Mouse (Mus musculus) forebrain, embryonic 15.5 days (tissue): Measurements from ENCODE around the gene Zdhhc13. TPM values are rescaled to one million over a fixed set of nuclear protein-coding genes. Genes with fewer than 3 reads are reported as not detected.

Experiments used
- ATAC-seq: fragments of 200-750 bp; cut with Nextera tagmentation; replicated peaks from 2 replicates; pipeline ENCODE4 v1.8.0; 2017; ENCODE audit warnings: mild to moderate bottlenecking, moderate TSS enrichment, moderate library complexity
- H3K27ac ChIP-seq: fragments of 300-500 bp; sonication (generic); replicated peaks from 2 replicates; pipeline ENCODE4 v1.5.1; 2015; ENCODE audit warnings: mild to moderate bottlenecking, inconsistent platforms
- H3K27me3 ChIP-seq: fragments of 300-500 bp; sonication (generic); 2 replicates; pipeline ENCODE4 v1.6.1; 2015; ENCODE audit warnings: inconsistent platforms
- H3K36me3 ChIP-seq: fragments of 300-500 bp; sonication (generic); 2 replicates; pipeline ENCODE4 v1.6.1; 2015; ENCODE audit warnings: mild to moderate bottlenecking, inconsistent platforms
- H3K4me1 ChIP-seq: fragments of 300-500 bp; sonication (generic); 2 replicates; pipeline ENCODE4 v1.6.1; 2015; ENCODE audit warnings: inconsistent platforms
- H3K4me2 ChIP-seq: fragments of 300-500 bp; sonication (generic); replicated peaks from 2 replicates; pipeline ENCODE4 v1.6.1; 2015; ENCODE audit warnings: mild to moderate bottlenecking, inconsistent platforms
- H3K4me3 ChIP-seq: fragments of 300-500 bp; sonication (generic); 2 replicates; pipeline ENCODE4 v1.5.1; 2015; ENCODE audit warnings: mild to moderate bottlenecking, inconsistent platforms
- H3K9ac ChIP-seq: fragments of 300-500 bp; sonication (generic); replicated peaks from 2 replicates; pipeline ENCODE4 v1.6.1; 2015; ENCODE audit warnings: mild to moderate bottlenecking, inconsistent platforms
- H3K9me3 ChIP-seq: fragments of 300-500 bp; sonication (generic); 2 replicates; pipeline ENCODE4 v1.6.1; 2016; ENCODE audit warnings: inconsistent platforms
- WGBS: fragments of 180-500 bp; shearing (Covaris S2); methylation state at CpG from one replicate; pipeline ENCODE4 v1.1.7; 2015; ENCODE audit warnings: mixed read lengths; 5-methylcytosine and 5-hydroxymethylcytosine counted together
- polyA plus RNA-seq: library from polyadenylated mRNA; unstranded; fragments of >200 nt; fragmentation: Nextera tagmentation; extraction: Ambion mirVana; gene quantifications from 2 replicates; pipeline ENCODE4 v1.2.1, GENCODE M21; 2015

The Zdhhc13 gene
- polyA plus RNA-seq = 47.7 and 52.2 TPM in 2 replicates

- Histone ChIP-seq H3K9me3 (no peaks in the 10 kb centered on the region), H3K36me3 (no peaks in the 10 kb centered on the region), H3K27ac (peak within 1 kb of the TSS; percentile 42), H3K4me1 (peaks cover 26% of the 10 kb centered on the region), H3K9ac (peak within 1 kb of the TSS; percentile 61), H3K4me2 (peak within 1 kb of the TSS; percentile 75), H3K4me3 (peak within 1 kb of the TSS; percentile 55), H3K27me3 (no peaks in the 10 kb centered on the region)
- under 1% methylated on average over 57 of the region's 57 CpGs for WGBS
- peak; percentile 99 for ATAC-seq
These were observed at the start of gene Zdhhc13 for GRCm38 (mm10) chr7:48788851-48789572. Gene Zdhhc13 (plus strand): TSS chr7:48789003.

- H3K36me3 ChIP-seq = no peaks in the 10 kb centered on the region
- peak overlapping the region; percentile 44 for H3K9ac ChIP-seq
- H3K4me2 ChIP-seq = peak overlapping the region; percentile 80
- peaks cover 6% of the 10 kb centered on the region for H3K4me1 ChIP-seq
- no peaks in the 10 kb centered on the region for H3K27me3 ChIP-seq
- peak; percentile 86 for ATAC-seq
- under 1% methylated on average over 24 of the region's 24 CpGs for WGBS
- no peaks in the 10 kb centered on the region for H3K9me3 ChIP-seq
- peak overlapping the region; percentile 80 for H3K27ac ChIP-seq
- peak overlapping the region; percentile 41 for H3K4me3 ChIP-seq
These were observed 39.3 kb upstream of the Zdhhc13 start for GRCm38 (mm10) chr7:48749298-48750163.

- 56% methylated on average over 8 of the region's 8 CpGs for WGBS
- H3K4me2 ChIP-seq = no peak overlapping the region; the same call in 1 of the 2 replicates
- H3K4me3 ChIP-seq = no peak overlapping the region; the same call in 1 of the 2 replicates
- no peak overlapping the region for H3K9ac ChIP-seq
- H3K27me3 ChIP-seq = no peaks in the 10 kb centered on the region
- peaks cover 6% of the 10 kb centered on the region for H3K4me1 ChIP-seq
- H3K9me3 ChIP-seq = no peaks in the 10 kb centered on the region
- peak; percentile 38; the same call in 1 of the 2 replicates for ATAC-seq
- H3K36me3 ChIP-seq = no peaks in the 10 kb centered on the region
- no peak overlapping the region for H3K27ac ChIP-seq
These were observed 38.5 kb upstream of the Zdhhc13 start for GRCm38 (mm10) chr7:48750164-48750809.

- 83% methylated on average over 5 of the region's 5 CpGs for WGBS
- no peak overlapping the region for H3K4me2 ChIP-seq
- no peaks in the 10 kb centered on the region for H3K9me3 ChIP-seq
- peaks cover 6% of the 10 kb centered on the region for H3K4me1 ChIP-seq
- H3K27me3 ChIP-seq = no peaks in the 10 kb centered on the region
- no peak overlapping the region for H3K4me3 ChIP-seq
- ATAC-seq = no peak
- H3K36me3 ChIP-seq = no peaks in the 10 kb centered on the region
- H3K9ac ChIP-seq = no peak overlapping the region
- no peak overlapping the region for H3K27ac ChIP-seq
These were observed 37.6 kb upstream of the Zdhhc13 start for GRCm38 (mm10) chr7:48751222-48751621.

- peaks cover 4% of the 10 kb centered on the region for H3K4me1 ChIP-seq
- H3K27ac ChIP-seq = no peak overlapping the region
- H3K36me3 ChIP-seq = no peaks in the 10 kb centered on the region
- no peak overlapping the region for H3K4me3 ChIP-seq
- no peaks in the 10 kb centered on the region for H3K9me3 ChIP-seq
- no peak overlapping the region for H3K9ac ChIP-seq
- 81% methylated on average over 3 of the region's 3 CpGs for WGBS
- no peak overlapping the region for H3K4me2 ChIP-seq
- H3K27me3 ChIP-seq = no peaks in the 10 kb centered on the region
- ATAC-seq = no peak
These were observed 34.3 kb upstream of the Zdhhc13 start for GRCm38 (mm10) chr7:48754415-48754974.

GRCm38 (mm10) chr7:48755825-48756224 is 33.0 kb upstream of the Zdhhc13 start:
- Histone ChIP-seq H3K4me3 (no peak overlapping the region), H3K4me2 (no peak overlapping the region), H3K36me3 (no peaks in the 10 kb centered on the region), H3K9me3 (no peaks in the 10 kb centered on the region), H3K27me3 (no peaks in the 10 kb centered on the region), H3K27ac (no peak overlapping the region), H3K4me1 (no peaks in the 10 kb centered on the region), H3K9ac (no peak overlapping the region)
- 83% methylated on average over 3 of the region's 3 CpGs for WGBS
- ATAC-seq = no peak

- H3K4me3 ChIP-seq = no peak overlapping the region
- H3K9me3 ChIP-seq = no peaks in the 10 kb centered on the region
- 94% methylated on average over 4 of the region's 4 CpGs for WGBS
- H3K4me2 ChIP-seq = no peak overlapping the region
- ATAC-seq = no peak
- H3K4me1 ChIP-seq = no peaks in the 10 kb centered on the region
- no peak overlapping the region for H3K9ac ChIP-seq
- H3K27ac ChIP-seq = no peak overlapping the region
- H3K27me3 ChIP-seq = no peaks in the 10 kb centered on the region
- no peaks in the 10 kb centered on the region for H3K36me3 ChIP-seq
These were observed 32.4 kb upstream of the Zdhhc13 start for GRCm38 (mm10) chr7:48756306-48756931.

- H3K27me3 ChIP-seq = no peaks in the 10 kb centered on the region
- H3K27ac ChIP-seq = no peak overlapping the region
- ATAC-seq = no peak
- H3K9ac ChIP-seq = no peak overlapping the region
- no peak overlapping the region for H3K4me2 ChIP-seq
- no peaks in the 10 kb centered on the region for H3K36me3 ChIP-seq
- no peaks in the 10 kb centered on the region for H3K4me1 ChIP-seq
- 67% methylated on average over 1 of the region's 1 CpGs for WGBS
- no peak overlapping the region for H3K4me3 ChIP-seq
- no peaks in the 10 kb centered on the region for H3K9me3 ChIP-seq
These were observed 30.7 kb upstream of the Zdhhc13 start for GRCm38 (mm10) chr7:48758083-48758482.

- Histone ChIP-seq H3K9me3 (no peaks in the 10 kb centered on the region), H3K9ac (no peak overlapping the region), H3K27me3 (no peaks in the 10 kb centered on the region), H3K36me3 (no peaks in the 10 kb centered on the region), H3K4me1 (no peaks in the 10 kb centered on the region), H3K27ac (no peak overlapping the region), H3K4me3 (no peak overlapping the region), H3K4me2 (no peak overlapping the region)
- ATAC-seq = no peak
- 65% methylated on average over 1 of the region's 1 CpGs for WGBS
These were observed 28.0 kb upstream of the Zdhhc13 start for GRCm38 (mm10) chr7:48760789-48761188.

- no peaks in the 10 kb centered on the region for H3K9me3 ChIP-seq
- H3K36me3 ChIP-seq = no peaks in the 10 kb centered on the region
- H3K27me3 ChIP-seq = no peaks in the 10 kb centered on the region
- no peaks in the 10 kb centered on the region for H3K4me1 ChIP-seq
- 83% methylated on average over 1 of the region's 1 CpGs for WGBS
- ATAC-seq = no peak
- no peak overlapping the region for H3K4me3 ChIP-seq
- no peak overlapping the region for H3K9ac ChIP-seq
- H3K4me2 ChIP-seq = no peak overlapping the region
- H3K27ac ChIP-seq = no peak overlapping the region
These were observed 26.5 kb upstream of the Zdhhc13 start for GRCm38 (mm10) chr7:48762289-48762688.

GRCm38 (mm10) chr7:48762721-48763120 is 26.1 kb upstream of the Zdhhc13 start:
- 83% methylated on average over 3 of the region's 3 CpGs for WGBS

More at GRCm38 (mm10) chr7:48762721-48763120, 26.1 kb upstream of the Zdhhc13 start:
- H3K9me3 ChIP-seq = no peaks in the 10 kb centered on the region
- H3K27me3 ChIP-seq = no peaks in the 10 kb centered on the region
- H3K4me3 ChIP-seq = no peak overlapping the region
- no peak overlapping the region for H3K27ac ChIP-seq
- H3K36me3 ChIP-seq = no peaks in the 10 kb centered on the region
- no peak overlapping the region for H3K9ac ChIP-seq
- H3K4me1 ChIP-seq = no peaks in the 10 kb centered on the region
- ATAC-seq = no peak
- H3K4me2 ChIP-seq = no peak overlapping the region
